Comparison of ENCODE assay signal across 17 mouse cellular contexts in the genomic region with DNA sequence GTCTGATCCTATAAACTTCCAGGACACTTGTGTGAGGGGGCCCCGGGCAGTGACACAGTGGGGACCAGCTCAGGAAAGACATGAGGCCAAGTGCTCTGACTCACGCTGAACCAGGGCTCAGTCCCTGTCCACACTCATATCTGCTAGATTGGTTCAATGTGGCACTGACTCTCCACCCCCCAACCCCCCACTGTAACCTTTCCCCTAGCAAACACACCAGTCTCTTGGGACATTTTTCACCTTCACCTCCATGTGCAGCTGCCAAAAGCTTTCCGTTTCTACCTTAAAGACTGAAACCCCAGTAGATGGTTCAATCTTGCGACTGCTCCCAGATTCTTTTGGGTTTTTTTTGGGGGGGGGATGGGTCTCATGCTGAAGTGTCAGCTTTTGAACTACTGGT. TPM values are rescaled to one million over a fixed set of nuclear protein-coding genes. Genes with fewer than 3 reads are reported as not detected.
A peak's percentile ranks its signal among the peaks of the same experiment; 100 is the strongest.
DNase-seq lines count a peak whose midpoint lies in the region; ATAC-seq and TF ChIP-seq lines count a peak whose summit lies in the region.
"Had no signal": no experiment of that assay in that cellular context is flagged by ENCODE, and none has a peak within 500 bp of the region (broad histone marks: within the 10 kb centered on the region; RNA-seq: fewer than 3 reads in every experiment).

No protein-coding gene starts in this region.

- peaks cover 21% of the 10 kb centered on the region for H3K36me3 ChIP-seq in forebrain, embryonic 10.5 days (replicated peaks)
- H3K36me3 ChIP-seq in forebrain, embryonic 15.5 days = peaks cover 13% of the 10 kb centered on the region
- H3K36me3 ChIP-seq in midbrain, embryonic 11.5 days (ENCODE audit: control insufficient read depth, insufficient read depth, low read length) = peaks cover 5% of the 10 kb centered on the region; the same call in 1 of the 2 replicates
- H3K36me3 ChIP-seq in midbrain, embryonic 15.5 days (replicated peaks) = 0 out of 2 replicates have a peak, but pooled peaks cover 9% of the 10 kb centered on the region
- no peaks in the 10 kb centered on the region for H3K36me3 ChIP-seq in liver, postnatal 0 days (replicated peaks; ENCODE audit: insufficient read depth, low read length)
- H3K36me3 ChIP-seq: stomach, embryonic 15.5 days had no signal

- no peak for DNase-seq in forebrain, embryonic 10.5 days (ENCODE audit: extremely low spot score, low spot score)
- DNase-seq in midbrain, embryonic 11.5 days (ENCODE audit: low spot score, missing footprints) = peak; percentile 69
- DNase-seq in Muller cell, postnatal 12 days (ENCODE audit: inconsistent ontology term) = peak; percentile 22
- DNase-seq in liver, postnatal 0 days = peak; percentile 62
- DNase-seq in layer of hippocampus, adult 11-12 months (ENCODE audit: low spot score) = no peak

- peaks cover 13% of the 10 kb centered on the region for H3K27me3 ChIP-seq in forebrain, embryonic 10.5 days (ENCODE audit: poor library complexity, severe bottlenecking)
- H3K27me3 ChIP-seq in forebrain, embryonic 15.5 days = no peaks in the 10 kb centered on the region
- H3K27me3 ChIP-seq in midbrain, embryonic 11.5 days (ENCODE audit: control insufficient read depth, insufficient read depth, low read length) = no peaks in the 10 kb centered on the region
- H3K27me3 ChIP-seq in midbrain, embryonic 15.5 days (replicated peaks) = peaks cover 10% of the 10 kb centered on the region
- H3K27me3 ChIP-seq in liver, postnatal 0 days (ENCODE audit: insufficient read depth, low read length) = no peaks in the 10 kb centered on the region

- H3K9me3 ChIP-seq in forebrain, embryonic 10.5 days = no peaks in the 10 kb centered on the region
- H3K9me3 ChIP-seq in forebrain, embryonic 15.5 days = no peaks in the 10 kb centered on the region
- no peaks in the 10 kb centered on the region for H3K9me3 ChIP-seq in midbrain, embryonic 11.5 days (ENCODE audit: control insufficient read depth, low read length)
- no peaks in the 10 kb centered on the region for H3K9me3 ChIP-seq in midbrain, embryonic 15.5 days
- no peaks in the 10 kb centered on the region for H3K9me3 ChIP-seq in liver, postnatal 0 days (ENCODE audit: low read length)
- H3K9me3 ChIP-seq: embryonic facial prominence, embryonic 12.5 days; megakaryocyte, embryonic 14.5 days; stomach, embryonic 15.5 days had no signal

- TF ChIP-seq CTCF in liver, postnatal 0 days (IDR thresholded peaks at IDR 0.05; ENCODE audit: low read depth) = no peak

- no peak overlapping the region for H3K4me3 ChIP-seq in forebrain, embryonic 10.5 days
- H3K4me3 ChIP-seq in forebrain, embryonic 15.5 days = no peak overlapping the region
- no peak overlapping the region for H3K4me3 ChIP-seq in midbrain, embryonic 11.5 days (ENCODE audit: low read depth, low read length)
- no peak overlapping the region for H3K4me3 ChIP-seq in midbrain, embryonic 15.5 days
- no peak overlapping the region for H3K4me3 ChIP-seq in liver, postnatal 0 days (ENCODE audit: low read depth, low read length)
- H3K4me3 ChIP-seq: embryonic facial prominence, embryonic 12.5 days; erythroblast, embryonic 14.5 days; left cerebral cortex, adult 2 months; megakaryocyte, embryonic 14.5 days; myocyte; stomach, embryonic 15.5 days had no signal

- 76% methylated on average over 4 of the region's 4 CpGs for WGBS in forebrain, embryonic 10.5 days
- WGBS in forebrain, embryonic 15.5 days = 83% methylated on average over 4 of the region's 4 CpGs
- WGBS in midbrain, embryonic 11.5 days = 77% methylated on average over 4 of the region's 4 CpGs
- WGBS in midbrain, embryonic 15.5 days = 78% methylated on average over 4 of the region's 4 CpGs
- WGBS in liver, postnatal 0 days (ENCODE audit: insufficient replicate concordance) = 54% methylated on average over 3 of the region's 4 CpGs

- TF ChIP-seq EP300 in liver, postnatal 0 days (IDR thresholded peaks at IDR 0.05; ENCODE audit: low read depth) = peak; percentile 38; the same call in 1 of the 2 replicates

- H3K4me2 ChIP-seq in forebrain, embryonic 15.5 days (replicated peaks) = no peak overlapping the region
- H3K4me2 ChIP-seq in midbrain, embryonic 11.5 days = no peak overlapping the region
- no peak overlapping the region for H3K4me2 ChIP-seq in midbrain, embryonic 15.5 days
- H3K4me2 ChIP-seq in liver, postnatal 0 days (ENCODE audit: low read depth, low read length) = peak overlapping the region; percentile 45
- H3K4me2 ChIP-seq: embryonic facial prominence, embryonic 12.5 days; stomach, embryonic 15.5 days had no signal

- no peak overlapping the region for H3K9ac ChIP-seq in forebrain, embryonic 15.5 days (replicated peaks)
- no peak overlapping the region for H3K9ac ChIP-seq in midbrain, embryonic 11.5 days (ENCODE audit: low read length)
- H3K9ac ChIP-seq in midbrain, embryonic 15.5 days = no peak overlapping the region
- H3K9ac ChIP-seq in liver, postnatal 0 days (replicated peaks) = peak overlapping the region; percentile 26; the same call in 1 of the 2 replicates
- H3K9ac ChIP-seq: embryonic facial prominence, embryonic 12.5 days; liver, embryonic 14.5 days; stomach, embryonic 15.5 days had no signal

- H3K27ac ChIP-seq in forebrain, embryonic 10.5 days = 0 out of 2 replicates have a peak overlapping the region, but pooled peaks have one; percentile 25
- no peak overlapping the region for H3K27ac ChIP-seq in forebrain, embryonic 15.5 days (replicated peaks)
- H3K27ac ChIP-seq in midbrain, embryonic 11.5 days (ENCODE audit: low read depth, low read length) = no peak overlapping the region
- H3K27ac ChIP-seq in midbrain, embryonic 15.5 days = no peak overlapping the region
- peak overlapping the region; percentile 91 for H3K27ac ChIP-seq in liver, postnatal 0 days (ENCODE audit: low read depth)
- H3K27ac ChIP-seq: embryonic facial prominence, embryonic 12.5 days; left cerebral cortex, adult 2 months; liver, embryonic 14.5 days; stomach, embryonic 15.5 days had no signal

- peaks cover 11% of the 10 kb centered on the region for H3K4me1 ChIP-seq in forebrain, embryonic 10.5 days
- peaks cover 23% of the 10 kb centered on the region for H3K4me1 ChIP-seq in forebrain, embryonic 15.5 days
- peaks cover under 1% of the 10 kb centered on the region for H3K4me1 ChIP-seq in midbrain, embryonic 11.5 days (ENCODE audit: control insufficient read depth, insufficient read depth, low read length)
- peaks cover 21% of the 10 kb centered on the region for H3K4me1 ChIP-seq in midbrain, embryonic 15.5 days
- H3K4me1 ChIP-seq in liver, postnatal 0 days (ENCODE audit: insufficient read depth) = peaks cover 8% of the 10 kb centered on the region
- H3K4me1 ChIP-seq: megakaryocyte, embryonic 14.5 days; stomach, embryonic 15.5 days had no signal

- ATAC-seq in forebrain, embryonic 15.5 days (replicated peaks) = no peak
- ATAC-seq in midbrain, embryonic 11.5 days (ENCODE audit: low FRiP score) = no peak
- no peak for ATAC-seq in midbrain, embryonic 15.5 days (replicated peaks)
- peak; percentile 70 for ATAC-seq in liver, postnatal 0 days
- ATAC-seq in megakaryocyte progenitor cell, adult 5-6 weeks (replicated peaks; ENCODE audit: poor library complexity) = no peak

RNA-seq across cellular contexts. Expression of gene Lrfn3, which starts 8.5 kb away (rescaled TPM):
- polyA plus RNA-seq in forebrain, embryonic 10.5 days (2016; fragmentation: Nextera tagmentation; extraction: Ambion mirVana) = 5.3 and 5.6 TPM in 2 replicates
- 11.2 and 12.3 TPM in 2 replicates for polyA plus RNA-seq in forebrain, embryonic 15.5 days (2015; fragmentation: Nextera tagmentation; extraction: Ambion mirVana)
- 5.3 and 5.9 TPM in 2 replicates for polyA plus RNA-seq in midbrain, embryonic 11.5 days (2014; fragmentation: Nextera tagmentation; extraction: Ambion mirVana)
- 16.3 and 17.9 TPM in 2 replicates for polyA plus RNA-seq in midbrain, embryonic 15.5 days (2015; fragmentation: Nextera tagmentation; extraction: Ambion mirVana)
- 7.4 and 8.3 TPM in 2 replicates for polyA plus RNA-seq in liver, postnatal 0 days (2015; fragmentation: Nextera tagmentation; extraction: Ambion mirVana)
- not detected in 2 replicates for total RNA-seq in megakaryocyte progenitor cell, adult 5-6 weeks (2015)
- not detected in 2 replicates for total RNA-seq in megakaryocyte progenitor cell, adult 5-6 weeks (2017)
- total RNA-seq: hematopoietic stem cell, adult 5-6 weeks; neutrophil, adult 5-6 weeks had no signal

RNA-seq across cellular contexts. Expression of gene Sdhaf1, which starts 30.4 kb away (rescaled TPM):
- 17.3 and 19.5 TPM in 2 replicates for polyA plus RNA-seq in forebrain, embryonic 10.5 days (2016; fragmentation: Nextera tagmentation; extraction: Ambion mirVana)
- polyA plus RNA-seq in forebrain, embryonic 15.5 days (2015; fragmentation: Nextera tagmentation; extraction: Ambion mirVana) = 22.1 and 22.5 TPM in 2 replicates
- polyA plus RNA-seq in midbrain, embryonic 11.5 days (2014; fragmentation: Nextera tagmentation; extraction: Ambion mirVana) = 23.1 and 24.5 TPM in 2 replicates
- 16.7 and 17.1 TPM in 2 replicates for polyA plus RNA-seq in midbrain, embryonic 15.5 days (2015; fragmentation: Nextera tagmentation; extraction: Ambion mirVana)
- polyA plus RNA-seq in liver, postnatal 0 days (2015; fragmentation: Nextera tagmentation; extraction: Ambion mirVana) = 14.0 TPM in 2 replicates
- 7.6 and 9.0 TPM in 2 replicates for total RNA-seq in megakaryocyte progenitor cell, adult 5-6 weeks (2015)
- 10.5 and 11.7 TPM in 2 replicates for total RNA-seq in megakaryocyte progenitor cell, adult 5-6 weeks (2017)

RNA-seq across cellular contexts. Expression of gene E130208F15Rik, which starts 32.5 kb away (rescaled TPM):
- polyA plus RNA-seq in forebrain, embryonic 10.5 days (2016; fragmentation: Nextera tagmentation; extraction: Ambion mirVana) = 3.0 and 3.2 TPM in 2 replicates
- not detected in 2 replicates for polyA plus RNA-seq in forebrain, embryonic 15.5 days (2015; fragmentation: Nextera tagmentation; extraction: Ambion mirVana)
- polyA plus RNA-seq in midbrain, embryonic 11.5 days (2014; fragmentation: Nextera tagmentation; extraction: Ambion mirVana) = 0.52 TPM in 1 of 2 replicates, not detected in the other
- polyA plus RNA-seq in midbrain, embryonic 15.5 days (2015; fragmentation: Nextera tagmentation; extraction: Ambion mirVana) = 0.23 and 2.0 TPM in 2 replicates
- polyA plus RNA-seq in liver, postnatal 0 days (2015; fragmentation: Nextera tagmentation; extraction: Ambion mirVana) = not detected in 2 replicates
- 0.47 TPM in 1 of 2 replicates, not detected in the other for total RNA-seq in megakaryocyte progenitor cell, adult 5-6 weeks (2015)
- total RNA-seq in megakaryocyte progenitor cell, adult 5-6 weeks (2017) = 1.6 and 2.0 TPM in 2 replicates
- polyA plus RNA-seq: erythroblast, embryonic 14.5 days had no signal

RNA-seq across cellular contexts. Expression of gene Syne4, which starts 39.5 kb away (rescaled TPM):
- polyA plus RNA-seq in forebrain, embryonic 10.5 days (2016; fragmentation: Nextera tagmentation; extraction: Ambion mirVana) = 29.8 and 32.8 TPM in 2 replicates
- polyA plus RNA-seq in forebrain, embryonic 15.5 days (2015; fragmentation: Nextera tagmentation; extraction: Ambion mirVana) = 7.3 and 9.0 TPM in 2 replicates
- polyA plus RNA-seq in midbrain, embryonic 11.5 days (2014; fragmentation: Nextera tagmentation; extraction: Ambion mirVana) = 8.2 and 8.4 TPM in 2 replicates
- polyA plus RNA-seq in midbrain, embryonic 15.5 days (2015; fragmentation: Nextera tagmentation; extraction: Ambion mirVana) = 16.6 and 17.5 TPM in 2 replicates
- 11.4 and 12.8 TPM in 2 replicates for polyA plus RNA-seq in liver, postnatal 0 days (2015; fragmentation: Nextera tagmentation; extraction: Ambion mirVana)
- total RNA-seq in megakaryocyte progenitor cell, adult 5-6 weeks (2015) = 0.24 and 0.25 TPM in 2 replicates
- total RNA-seq in megakaryocyte progenitor cell, adult 5-6 weeks (2017) = 2.0 TPM in 1 of 2 replicates, not detected in the other

RNA-seq across cellular contexts. Expression of gene Alkbh6, which starts 45.5 kb away (rescaled TPM):
- 82.3 and 90.2 TPM in 2 replicates for polyA plus RNA-seq in forebrain, embryonic 10.5 days (2016; fragmentation: Nextera tagmentation; extraction: Ambion mirVana)
- polyA plus RNA-seq in forebrain, embryonic 15.5 days (2015; fragmentation: Nextera tagmentation; extraction: Ambion mirVana) = 99.6 and 102 TPM in 2 replicates
- polyA plus RNA-seq in midbrain, embryonic 11.5 days (2014; fragmentation: Nextera tagmentation; extraction: Ambion mirVana) = 84.3 and 86.0 TPM in 2 replicates
- 134 and 135 TPM in 2 replicates for polyA plus RNA-seq in midbrain, embryonic 15.5 days (2015; fragmentation: Nextera tagmentation; extraction: Ambion mirVana)
- polyA plus RNA-seq in liver, postnatal 0 days (2015; fragmentation: Nextera tagmentation; extraction: Ambion mirVana) = 23.1 and 23.9 TPM in 2 replicates
- total RNA-seq in megakaryocyte progenitor cell, adult 5-6 weeks (2015) = 17.8 and 21.9 TPM in 2 replicates
- 34.2 and 41.8 TPM in 2 replicates for total RNA-seq in megakaryocyte progenitor cell, adult 5-6 weeks (2017)

Comparison
In these comparisons a context has a peak if more than half of its experiments do, and no peak if none do; other contexts are left out.
1. H3K27ac ChIP-seq: peak in forebrain, embryonic 10.5 days (single experiment) and liver, postnatal 0 days (single experiment); none in forebrain, embryonic 15.5 days (single experiment), midbrain, embryonic 11.5 days (single experiment) and midbrain, embryonic 15.5 days (single experiment).
2. DNase-seq: peak in midbrain, embryonic 11.5 days (single experiment), Muller cell, postnatal 12 days (single experiment) and liver, postnatal 0 days (single experiment); none in forebrain, embryonic 10.5 days (single experiment) and layer of hippocampus, adult 11-12 months (single experiment).